In genomic region chr17:26647283-26647682, GRCm38 (mm10) we compare ENCODE assay signal across 9 mouse cellular contexts. TPM values are rescaled to one million over a fixed set of nuclear protein-coding genes. Genes with fewer than 3 reads are reported as not detected.
DNase-seq lines count a peak whose midpoint lies in the region; ATAC-seq and TF ChIP-seq lines count a peak whose summit lies in the region.
"Had no signal": no experiment of that assay in that cellular context is flagged by ENCODE, and none has a peak within 500 bp of the region (broad histone marks: within the 10 kb centered on the region; RNA-seq: fewer than 3 reads in every experiment).

No protein-coding gene starts in this region.

- H3K9ac ChIP-seq in hindbrain, embryonic 16.5 days (ENCODE audit: low read depth, low read length) = no peak overlapping the region
- H3K9ac ChIP-seq in neural tube, embryonic 12.5 days = 0 out of 2 replicates have a peak overlapping the region, but pooled peaks have one; percentile 13
- no peak overlapping the region for H3K9ac ChIP-seq in intestine, postnatal 0 days (ENCODE audit: low read depth, low read length)
- H3K9ac ChIP-seq in midbrain, embryonic 13.5 days (replicated peaks) = no peak overlapping the region
- H3K9ac ChIP-seq: midbrain, embryonic 15.5 days had no signal

- no peak overlapping the region for H3K4me2 ChIP-seq in hindbrain, embryonic 16.5 days (ENCODE audit: low read length)
- H3K4me2 ChIP-seq in neural tube, embryonic 12.5 days (replicated peaks) = no peak overlapping the region
- H3K4me2 ChIP-seq in intestine, postnatal 0 days (replicated peaks; ENCODE audit: low read depth) = no peak overlapping the region
- no peak overlapping the region for H3K4me2 ChIP-seq in midbrain, embryonic 13.5 days (replicated peaks)
- H3K4me2 ChIP-seq: midbrain, embryonic 15.5 days had no signal

- peaks cover 91% of the 10 kb centered on the region for H3K36me3 ChIP-seq in hindbrain, embryonic 10.5 days
- H3K36me3 ChIP-seq in hindbrain, embryonic 16.5 days (ENCODE audit: control insufficient read depth, insufficient read depth, low read length) = peaks cover 23% of the 10 kb centered on the region
- peaks cover 58% of the 10 kb centered on the region for H3K36me3 ChIP-seq in neural tube, embryonic 12.5 days
- peaks cover 40% of the 10 kb centered on the region for H3K36me3 ChIP-seq in intestine, postnatal 0 days (ENCODE audit: control insufficient read depth, insufficient read depth)
- peaks cover 78% of the 10 kb centered on the region for H3K36me3 ChIP-seq in midbrain, embryonic 13.5 days

- H3K4me1 ChIP-seq in hindbrain, embryonic 10.5 days (replicated peaks) = peaks cover 19% of the 10 kb centered on the region
- no peaks in the 10 kb centered on the region for H3K4me1 ChIP-seq in hindbrain, embryonic 16.5 days (ENCODE audit: control insufficient read depth, insufficient read depth, low read depth, low read length)
- H3K4me1 ChIP-seq in neural tube, embryonic 12.5 days = peaks cover 14% of the 10 kb centered on the region
- no peaks in the 10 kb centered on the region for H3K4me1 ChIP-seq in intestine, postnatal 0 days (replicated peaks; ENCODE audit: control insufficient read depth, insufficient read depth, low read length)
- H3K4me1 ChIP-seq in midbrain, embryonic 13.5 days (replicated peaks) = peaks cover 16% of the 10 kb centered on the region

- 79% methylated on average over 13 of the region's 13 CpGs for WGBS in hindbrain, embryonic 10.5 days
- 78% methylated on average over 13 of the region's 13 CpGs for WGBS in hindbrain, embryonic 16.5 days
- WGBS in neural tube, embryonic 12.5 days = 80% methylated on average over 13 of the region's 13 CpGs
- 61% methylated on average over 13 of the region's 13 CpGs for WGBS in intestine, postnatal 0 days
- WGBS in midbrain, embryonic 13.5 days = 89% methylated on average over 13 of the region's 13 CpGs

- 0 out of 2 replicates have a peak overlapping the region, but pooled peaks have one; percentile 23 for H3K27ac ChIP-seq in hindbrain, embryonic 10.5 days
- H3K27ac ChIP-seq in hindbrain, embryonic 16.5 days (ENCODE audit: low read depth, low read length) = no peak overlapping the region
- no peak overlapping the region for H3K27ac ChIP-seq in neural tube, embryonic 12.5 days
- H3K27ac ChIP-seq in intestine, postnatal 0 days (ENCODE audit: low read depth, low read length) = peak overlapping the region; percentile 21; the same call in 1 of the 2 replicates
- H3K27ac ChIP-seq in midbrain, embryonic 13.5 days = no peak overlapping the region
- H3K27ac ChIP-seq: midbrain, embryonic 15.5 days had no signal

- no peaks in the 10 kb centered on the region for H3K27me3 ChIP-seq in hindbrain, embryonic 10.5 days (ENCODE audit: insufficient read depth, poor library complexity, severe bottlenecking)
- H3K27me3 ChIP-seq in hindbrain, embryonic 16.5 days (replicated peaks; ENCODE audit: control insufficient read depth, insufficient read depth, low read length) = no peaks in the 10 kb centered on the region
- no peaks in the 10 kb centered on the region for H3K27me3 ChIP-seq in neural tube, embryonic 12.5 days (replicated peaks)
- H3K27me3 ChIP-seq in intestine, postnatal 0 days (replicated peaks; ENCODE audit: control insufficient read depth, insufficient read depth, low read length) = no peaks in the 10 kb centered on the region
- H3K27me3 ChIP-seq in midbrain, embryonic 13.5 days = no peaks in the 10 kb centered on the region
- H3K27me3 ChIP-seq: midbrain, embryonic 15.5 days had no signal

- ATAC-seq in hindbrain, embryonic 16.5 days = no peak
- no peak for ATAC-seq in neural tube, embryonic 12.5 days (ENCODE audit: low FRiP score, low read depth)
- ATAC-seq in intestine, postnatal 0 days = no peak
- no peak for ATAC-seq in midbrain, embryonic 13.5 days
- ATAC-seq: activated CD4-positive, CD25-positive, alpha-beta regulatory T cell, adult 4 months; midbrain, embryonic 15.5 days had no signal

- no peak for TF ChIP-seq CTCF in intestine, postnatal 0 days (IDR thresholded peaks at IDR 0.05; ENCODE audit: low read depth)

- no peak for DNase-seq in hindbrain, embryonic 10.5 days (ENCODE audit: low spot score)
- DNase-seq in neural tube, embryonic 10.5 days (ENCODE audit: extremely low spot score, low spot score) = no peak
- DNase-seq in thymus, postnatal 0 days (ENCODE audit: low spot score) = no peak

- H3K4me3 ChIP-seq in hindbrain, embryonic 10.5 days = no peak overlapping the region
- H3K4me3 ChIP-seq in hindbrain, embryonic 16.5 days (ENCODE audit: low read length) = no peak overlapping the region
- no peak overlapping the region for H3K4me3 ChIP-seq in neural tube, embryonic 12.5 days
- H3K4me3 ChIP-seq in intestine, postnatal 0 days (ENCODE audit: low read depth, low read length) = no peak overlapping the region
- no peak overlapping the region for H3K4me3 ChIP-seq in midbrain, embryonic 13.5 days (replicated peaks)
- H3K4me3 ChIP-seq: midbrain, embryonic 15.5 days had no signal

- no peaks in the 10 kb centered on the region for H3K9me3 ChIP-seq in hindbrain, embryonic 10.5 days
- H3K9me3 ChIP-seq in hindbrain, embryonic 16.5 days (ENCODE audit: control insufficient read depth, low read length) = no peaks in the 10 kb centered on the region
- H3K9me3 ChIP-seq in neural tube, embryonic 12.5 days = no peaks in the 10 kb centered on the region
- H3K9me3 ChIP-seq in intestine, postnatal 0 days (ENCODE audit: control insufficient read depth) = no peaks in the 10 kb centered on the region
- H3K9me3 ChIP-seq in midbrain, embryonic 13.5 days = no peaks in the 10 kb centered on the region
- H3K9me3 ChIP-seq: midbrain, embryonic 15.5 days had no signal

RNA-seq across cellular contexts. Expression of gene Atp6v0e, which starts 15.7 kb away (rescaled TPM):
- polyA plus RNA-seq in hindbrain, embryonic 10.5 days (2016; fragmentation: Nextera tagmentation; extraction: Ambion mirVana) = 140 and 149 TPM in 2 replicates
- 98.0 and 99.8 TPM in 2 replicates for polyA plus RNA-seq in hindbrain, embryonic 16.5 days (2015; fragmentation: Nextera tagmentation; extraction: Ambion mirVana)
- 109 and 112 TPM in 2 replicates for polyA plus RNA-seq in neural tube, embryonic 12.5 days (2016; fragmentation: Nextera tagmentation; extraction: Ambion mirVana)
- polyA plus RNA-seq in intestine, postnatal 0 days (2015; fragmentation: Nextera tagmentation; extraction: Ambion mirVana) = 523 and 571 TPM in 2 replicates
- polyA plus RNA-seq in thymus, postnatal 0 days (2015; fragmentation: Nextera tagmentation; extraction: Ambion mirVana) = 352 and 361 TPM in 2 replicates
- 93.2 and 105 TPM in 2 replicates for polyA plus RNA-seq in midbrain, embryonic 13.5 days (2015; fragmentation: Nextera tagmentation; extraction: Ambion mirVana)

Comparison
In these comparisons a context has a peak if more than half of its experiments do, and no peak if none do; other contexts are left out.
1. H3K27ac ChIP-seq: peak in hindbrain, embryonic 10.5 days (single experiment) and intestine, postnatal 0 days (single experiment); none in hindbrain, embryonic 16.5 days (single experiment), neural tube, embryonic 12.5 days (single experiment) and midbrain, embryonic 13.5 days (single experiment).